Mouse (Mus musculus) A20 (cell line): ENCODE data around the gene Id2.

Experiments used
- DNase-seq: peaks from one replicate; pipeline ENCODE4 v3.0.0-alpha.2; 2011; ENCODE audit warnings: low read depth, low spot score

Id2 gene

GRCm38 (mm10) chr12:25083260-25084178 is 13.4 kb downstream of the Id2 start:
- no peak for DNase-seq

- no peak for DNase-seq
Observed at GRCm38 (mm10) chr12:25074344-25074743, 22.6 kb downstream of the Id2 start.

GRCm38 (mm10) chr12:25073374-25073773 is 23.6 kb downstream of the Id2 start:
- no peak for DNase-seq

- DNase-seq, result no peak
Observed at GRCm38 (mm10) chr12:25062264-25062663, 34.7 kb downstream of the Id2 start.

- DNase-seq, result no peak
Observed at GRCm38 (mm10) chr12:25060901-25061300, 36.0 kb downstream of the Id2 start.

GRCm38 (mm10) chr12:25059487-25060200 is 37.3 kb downstream of the Id2 start:
- DNase-seq, result no peak

- DNase-seq, result no peak
Observed at GRCm38 (mm10) chr12:25054963-25055362, 42.0 kb downstream of the Id2 start.

- DNase-seq, result no peak
Observed at GRCm38 (mm10) chr12:25054511-25054910, 42.4 kb downstream of the Id2 start.

- DNase-seq, result no peak
Observed at GRCm38 (mm10) chr12:25049253-25049652, 47.7 kb downstream of the Id2 start.

GRCm38 (mm10) chr12:25044579-25044978 is 52.4 kb downstream of the Id2 start:
- DNase-seq, result no peak

- DNase-seq, result no peak
Observed at GRCm38 (mm10) chr12:25044056-25044455, 52.9 kb downstream of the Id2 start.
